Mouse (Mus musculus) activated CD4-positive, CD25-positive, alpha-beta regulatory T cell, adult 4 months (primary cell): ENCODE results near the gene Cnpy3. TPM values are rescaled to one million over a fixed set of nuclear protein-coding genes. Genes with fewer than 3 reads are reported as not detected.

Experiments
- polyA plus RNA-seq, 2 experiments: library from polyadenylated mRNA; unstranded; fragments of 100-300 nt; shearing (Covaris generic); gene quantifications; one replicate each; pipeline ENCODE4 v1.2.1; 2017

Gene Cnpy3
- polyA plus RNA-seq, 2 experiments from 2014 or later, result 19.2 to 21.6 TPM

Other genes starting within 250 kb of the Cnpy3 start
- gene Cul9, start 205.8 kb downstream of the Cnpy3 start, polyA plus RNA-seq, result 1 to 10 TPM; 2.7 to 3.5 TPM
- 10 to 100 TPM in 1 of 2 experiments, 1 to 10 TPM in 1; 6.3 to 10.9 TPM for gene Srf, start 196.0 kb downstream of the Cnpy3 start, polyA plus RNA-seq
- under 1 TPM in 1 of 2 experiments, not detected in 1; 0.22 TPM for gene Ptk7, start 122.7 kb downstream of the Cnpy3 start, polyA plus RNA-seq
- 10 to 100 TPM in 1 of 2 experiments, 1 to 10 TPM in 1; 5.6 to 11.2 TPM for gene Klc4, start 106.2 kb downstream of the Cnpy3 start, polyA plus RNA-seq
- gene Mrpl2, start 106.0 kb downstream of the Cnpy3 start, polyA plus RNA-seq, result 10 to 100 TPM; 67.3 to 68.4 TPM
- 1 to 10 TPM; 2.8 to 4.1 TPM for gene Cul7, start 101.9 kb downstream of the Cnpy3 start, polyA plus RNA-seq
- 10 to 100 TPM; 44.0 to 48.0 TPM for gene Rrp36, start 77.9 kb downstream of the Cnpy3 start, polyA plus RNA-seq
- gene Mea1, start 73.4 kb downstream of the Cnpy3 start, polyA plus RNA-seq, result 100 to 1,000 TPM; 164 to 197 TPM
- gene Klhdc3, start 71.3 kb downstream of the Cnpy3 start, polyA plus RNA-seq, result 10 to 100 TPM; 22.0 to 28.7 TPM
- gene Ppp2r5d, start 47.1 kb downstream of the Cnpy3 start, polyA plus RNA-seq, result 10 to 100 TPM; 21.9 to 30.2 TPM
- 1 to 10 TPM; 2.9 to 4.0 TPM for gene Pex6, start 40.8 kb downstream of the Cnpy3 start, polyA plus RNA-seq
- gene Gnmt, start 23.0 kb downstream of the Cnpy3 start, polyA plus RNA-seq, result under 1 TPM; 0.54 to 0.83 TPM
- not detected for gene Ptcra, start 11.5 kb upstream of the Cnpy3 start, polyA plus RNA-seq
- gene 2310039H08Rik, start 20.4 kb upstream of the Cnpy3 start, polyA plus RNA-seq, result 10 to 100 TPM; 20.0 to 25.1 TPM
- gene Rpl7l1, start 30.5 kb upstream of the Cnpy3 start, polyA plus RNA-seq, result 100 to 1,000 TPM; 144 to 146 TPM
- 1 to 10 TPM; 8.3 to 8.5 TPM for gene Bicral, start 106.3 kb upstream of the Cnpy3 start, polyA plus RNA-seq
- 10 to 100 TPM; 10.4 to 12.4 TPM for gene Tbcc, start 138.5 kb upstream of the Cnpy3 start, polyA plus RNA-seq
- not detected for gene Prph2, start 158.2 kb upstream of the Cnpy3 start, polyA plus RNA-seq